Mouse (Mus musculus) lung, postnatal 0 days (tissue): ENCODE results near the gene Cdc14b.

ENCODE experiments used
- CTCF ChIP-seq: IDR thresholded peaks from 2 replicates; pipeline ENCODE4 v1.5.1; 2016; ENCODE audit warnings: antibody characterized with exemption, mild to moderate bottlenecking
- EP300 ChIP-seq: IDR thresholded peaks from 2 replicates; pipeline ENCODE4 v1.6.1; 2016; ENCODE audit warnings: antibody characterized with exemption, mild to moderate bottlenecking, control low read depth

DNA sequence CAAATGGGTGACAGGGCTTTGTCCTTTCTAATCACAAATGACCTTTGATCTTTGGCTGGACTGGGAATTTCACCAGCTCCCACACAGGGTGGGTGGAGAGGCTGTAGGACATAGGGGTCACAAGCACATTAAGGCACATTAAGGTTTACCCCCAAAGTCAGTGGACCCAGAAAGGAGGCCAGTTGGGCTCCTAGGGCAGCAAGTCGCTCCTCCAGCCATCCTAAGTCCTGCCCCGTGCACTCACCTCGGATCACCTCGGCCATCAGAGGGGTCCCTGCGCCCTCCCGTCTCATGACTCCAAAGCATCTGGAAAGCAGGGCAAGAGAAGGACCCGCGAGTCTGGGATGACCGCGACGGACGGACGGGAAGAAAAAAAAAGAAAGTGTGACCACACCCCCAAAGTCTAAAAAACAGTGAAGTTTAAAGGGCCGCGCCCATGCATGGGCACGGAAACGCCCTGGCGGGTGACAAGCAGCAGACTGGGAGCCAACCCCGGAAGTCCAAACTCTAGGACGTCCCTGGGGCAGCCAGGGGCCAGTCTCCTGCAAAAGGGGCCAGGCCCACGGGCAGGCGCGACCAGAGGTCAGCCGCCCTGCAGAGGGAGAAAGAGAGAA, 26.8 kb downstream of the Cdc14b start:
- TF ChIP-seq CTCF (no peak), EP300 (peak; percentile 46; the same call in 1 of the 2 replicates)
